Mouse (Mus musculus) cortical plate, adult 2 months (tissue): ENCODE data around the gene Suv39h2.

Experiments
- CTCF ChIP-seq: fragments of 200-500 bp; IDR thresholded peaks from 2 replicates; pipeline ENCODE4 v1.5.1; 2011; ENCODE audit warnings: mild to moderate bottlenecking, control low read depth, low read length; ENCODE audit not compliant: insufficient read depth; ENCODE audit errors: extremely low read depth
- POLR2A ChIP-seq: fragments of 200-500 bp; IDR thresholded peaks from 2 replicates; pipeline ENCODE4 v1.6.1; 2011; ENCODE audit warnings: mild to moderate bottlenecking, low read length, control low read depth; ENCODE audit not compliant: insufficient read depth; ENCODE audit errors: extremely low read depth

DNA sequence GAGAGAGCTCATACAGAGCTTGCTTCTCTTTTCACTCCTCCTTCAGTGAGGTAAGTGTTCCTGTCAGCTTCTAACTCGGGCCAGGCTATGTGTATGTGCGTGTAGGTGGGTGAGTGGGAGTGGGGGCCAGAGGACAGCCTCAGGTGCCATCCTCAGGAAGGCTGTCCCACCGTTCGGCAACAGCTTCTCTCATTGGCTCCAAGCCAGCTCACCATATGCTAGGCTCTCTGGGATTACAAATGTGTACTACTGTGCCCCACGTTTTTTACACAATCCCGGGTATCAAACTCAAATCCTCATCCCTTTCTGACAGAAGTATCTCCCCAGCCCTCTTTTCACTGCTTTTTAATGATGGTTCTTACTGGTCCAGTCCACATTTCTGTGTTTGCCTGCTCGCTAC, 30.6 kb downstream of the Suv39h2 start:
- TF ChIP-seq CTCF (no peak), POLR2A (no peak)
